ENCODE assay signal across 15 mouse cellular contexts in the genomic region with DNA sequence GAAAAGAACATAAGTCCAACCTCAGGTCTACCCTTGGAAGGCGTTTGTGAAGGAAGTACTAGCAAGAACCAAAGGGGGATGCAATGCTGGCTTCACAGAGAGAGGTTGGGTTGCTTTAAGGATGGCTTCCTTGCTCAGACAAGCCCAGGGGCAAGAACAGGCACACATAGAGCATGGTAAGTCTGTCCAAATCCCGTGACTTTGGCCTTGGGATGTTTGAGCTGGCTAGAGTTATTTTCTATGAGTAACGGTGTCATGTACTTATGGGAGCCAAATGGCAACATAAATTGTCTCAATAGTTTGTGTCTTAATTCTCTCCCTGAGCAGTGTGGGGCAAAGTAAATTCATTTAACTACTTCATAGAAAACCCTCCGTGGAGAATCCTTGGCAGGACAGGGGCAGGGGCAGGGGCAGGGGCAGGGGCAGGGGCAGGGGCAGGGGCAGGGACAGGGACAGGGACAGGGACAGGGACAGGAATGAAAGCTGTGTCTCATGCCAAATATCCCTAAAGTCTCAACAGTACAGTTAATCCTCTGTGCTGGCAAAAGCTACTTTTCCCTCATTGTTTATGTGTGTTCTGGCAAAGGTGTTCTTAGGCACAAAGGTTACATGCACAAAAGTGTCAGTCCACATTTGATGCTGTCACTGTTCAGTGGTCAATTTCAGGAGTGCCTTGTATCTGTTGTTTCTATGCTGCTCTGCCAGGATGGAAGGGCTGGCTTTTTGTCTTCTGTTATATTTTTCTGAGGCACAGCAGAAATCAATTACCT.
"Had no signal": no experiment of that assay in that cellular context is flagged by ENCODE, and none has a peak within 500 bp of the region (broad histone marks: within the 10 kb centered on the region; RNA-seq: fewer than 3 reads in every experiment).

No protein-coding gene starts in this region.

- H3K4me3 ChIP-seq: limb, embryonic 13.5 days; liver, embryonic 12.5 days; megakaryocyte, embryonic 14.5 days; midbrain, embryonic 12.5 days had no signal

- DNase-seq: kidney, adult 9 months; kidney, postnatal 4 days; left cerebral cortex, postnatal 4 days; lung, embryonic 14.5 days; lung, postnatal 10 days; right cerebral cortex, adult 18-20 months; right cerebral cortex, postnatal 25 days; thymus, postnatal 4 days had no signal

- H3K27me3 ChIP-seq: limb, embryonic 13.5 days; liver, embryonic 12.5 days; midbrain, embryonic 12.5 days had no signal

- ATAC-seq: liver, embryonic 12.5 days; midbrain, embryonic 16.5 days had no signal

- H3K36me3 ChIP-seq: limb, embryonic 13.5 days; liver, embryonic 12.5 days; midbrain, embryonic 12.5 days had no signal

- H3K4me1 ChIP-seq: limb, embryonic 13.5 days; midbrain, embryonic 12.5 days had no signal

- H3K4me2 ChIP-seq: limb, embryonic 13.5 days; liver, embryonic 12.5 days; lung, embryonic 14.5 days; midbrain, embryonic 12.5 days had no signal

- H3K9me3 ChIP-seq: limb, embryonic 13.5 days; liver, embryonic 12.5 days; midbrain, embryonic 12.5 days had no signal

- H3K27ac ChIP-seq: kidney, postnatal 0 days; limb, embryonic 13.5 days; liver, embryonic 12.5 days; macrophage; midbrain, embryonic 12.5 days had no signal

- H3K9ac ChIP-seq: limb, embryonic 13.5 days; liver, embryonic 12.5 days; lung, embryonic 14.5 days; midbrain, embryonic 12.5 days had no signal
